Mouse (Mus musculus): ENCODE data around the gene Mfap3l. TPM values are rescaled to one million over a fixed set of nuclear protein-coding genes. Genes with fewer than 3 reads are reported as not detected.
"Not testable (repeated sequence)": the region's sequence is repeated elsewhere in the genome, so short reads cannot be mapped to it uniquely, and the experiment has no call there.

Mfap3l gene
- total RNA-seq, 2 experiments from 2014 or later, result 6.9 to 7.5 TPM

DNA sequence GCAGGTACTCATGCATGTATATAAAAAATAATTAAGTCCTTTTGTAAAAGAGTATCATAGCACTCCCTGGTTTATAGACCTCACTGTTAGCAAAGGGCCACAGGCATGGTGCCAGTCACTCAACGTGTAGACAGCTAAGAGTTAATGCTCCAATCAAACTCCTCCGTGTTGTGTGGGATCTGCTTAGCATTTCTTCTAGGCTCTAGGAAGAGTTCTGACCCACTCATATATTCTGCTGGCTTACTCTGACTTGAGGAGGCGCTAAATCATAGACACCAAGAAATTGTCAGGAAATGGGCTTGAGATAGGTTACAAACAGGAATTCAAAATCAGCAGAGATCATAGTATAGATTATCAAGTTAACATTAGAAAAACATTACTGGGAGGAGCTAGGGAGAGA is 13.3 kb downstream of the Mfap3l start:
- intact Hi-C loops (cut with DNase I), result no loop called here

GRCm38 (mm10) chr8:60647291-60647690 is 14.7 kb downstream of the Mfap3l start:
- intact Hi-C loops (cut with DNase I), result no loop called here
- no peak for DNase-seq

More for the DNA sequence above, 13.3 kb downstream of the Mfap3l start:
- DNase-seq, result no peak

DNA sequence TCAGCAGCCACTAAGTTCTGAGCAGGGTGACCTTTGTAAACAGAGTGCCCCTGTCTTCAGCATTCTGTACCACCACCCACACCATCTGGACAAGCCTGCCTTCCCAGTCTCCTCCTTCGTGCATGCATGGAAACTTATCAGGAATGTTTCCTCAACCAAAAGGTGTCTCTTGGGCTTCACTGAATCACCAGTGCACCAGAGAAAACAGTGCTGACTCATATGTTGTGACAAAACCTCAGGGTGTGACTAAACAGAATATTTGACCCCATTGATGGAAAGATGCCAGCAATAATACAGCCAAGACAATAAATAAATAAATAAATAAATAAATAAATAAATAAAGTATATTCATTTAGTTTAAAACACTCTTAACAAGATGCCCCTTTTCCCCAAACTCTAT is 16.5 kb downstream of the Mfap3l start:
- DNase-seq, result no peak
- intact Hi-C loops (cut with DNase I), result no loop called here

DNA sequence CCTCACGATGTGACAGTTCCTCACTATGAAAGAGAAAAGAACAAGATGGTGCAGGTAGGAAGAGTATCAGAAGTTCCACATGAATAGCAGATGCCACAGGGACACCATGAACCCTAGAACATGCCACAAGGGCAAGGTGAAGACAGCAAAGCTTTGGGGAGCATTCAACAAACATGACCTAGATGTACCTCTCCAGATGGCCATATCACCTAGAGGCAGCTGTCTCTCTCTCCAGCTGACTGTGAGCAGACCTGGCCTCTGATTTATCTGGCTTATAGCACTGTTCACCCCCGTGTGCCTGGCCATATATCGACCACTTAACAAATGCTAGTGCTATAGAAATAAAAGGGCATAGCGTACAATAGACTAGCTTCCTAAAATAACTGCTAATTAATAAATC is 17.5 kb downstream of the Mfap3l start:
- intact Hi-C loops (cut with DNase I), result no loop called here

GRCm38 (mm10) chr8:60657425-60658113 is 24.9 kb downstream of the Mfap3l start:
- no peak for DNase-seq
- intact Hi-C loops (cut with DNase I), result no loop called here

More for the DNA sequence above, 17.5 kb downstream of the Mfap3l start:
- DNase-seq, result no peak

- intact Hi-C loops (cut with DNase I), result no loop called here
- DNase-seq, result no peak
These were observed 25.5 kb downstream of the Mfap3l start for GRCm38 (mm10) chr8:60658114-60658500.

DNA sequence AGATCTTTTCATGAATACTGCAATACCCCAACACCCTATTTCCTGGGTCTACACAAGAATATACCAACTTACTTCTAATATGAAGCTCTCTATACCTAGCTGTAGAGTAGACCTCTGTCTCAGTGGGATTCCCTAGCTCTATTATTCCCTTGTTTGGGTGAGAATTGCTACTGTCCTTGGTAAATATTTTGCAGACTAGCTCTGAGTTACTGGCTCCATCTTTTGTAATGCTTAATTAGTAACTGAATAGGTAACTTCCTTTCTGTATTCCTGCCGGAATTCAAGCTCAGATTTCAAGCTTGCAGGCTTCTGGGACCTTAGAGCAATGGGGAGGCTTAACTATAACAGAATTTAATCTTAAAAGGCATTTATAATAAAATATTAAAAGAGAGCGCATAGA is 26.1 kb downstream of the Mfap3l start:
- DNase-seq; intact Hi-C loops (cut with DNase I): not testable (repeated sequence)

DNA sequence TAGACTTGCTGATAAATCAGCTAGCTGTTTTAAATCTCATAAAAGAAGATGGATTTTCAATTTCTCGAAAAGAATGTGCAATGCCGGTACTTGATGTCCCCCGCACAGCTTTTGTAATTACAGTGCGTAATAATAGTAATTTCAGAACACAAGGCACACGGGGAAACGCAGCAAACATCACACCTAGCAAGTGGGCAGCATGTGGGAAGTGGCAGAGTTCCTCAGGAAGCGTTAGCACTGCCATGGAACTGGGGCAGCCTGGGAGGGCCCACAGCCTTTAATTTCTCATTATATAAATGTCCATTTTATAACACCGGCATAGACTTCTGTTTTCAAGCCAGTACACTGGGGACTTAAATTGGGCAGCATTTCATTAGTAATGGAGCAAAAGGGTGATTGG is 27.1 kb downstream of the Mfap3l start:
- no peak for DNase-seq
- intact Hi-C loops (cut with DNase I), result no loop called here

DNA sequence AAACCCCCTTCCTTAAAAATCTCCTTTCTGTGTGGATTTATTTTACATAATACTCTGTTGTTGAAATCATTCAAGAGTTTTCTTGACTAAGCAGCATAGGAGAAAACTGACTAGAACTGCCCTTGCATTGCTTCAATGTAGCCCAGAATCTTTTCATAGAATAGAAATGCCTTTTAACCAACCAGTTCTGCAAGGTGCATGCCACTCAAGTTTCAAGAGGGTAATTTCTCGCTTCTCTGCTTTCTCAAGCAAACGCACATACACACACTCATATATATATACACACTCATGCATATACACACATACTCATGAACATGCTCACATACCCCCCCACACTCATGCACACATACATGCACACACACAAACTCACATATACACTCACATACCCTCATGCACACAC is 28.6 kb downstream of the Mfap3l start:
- DNase-seq, result no peak

DNA sequence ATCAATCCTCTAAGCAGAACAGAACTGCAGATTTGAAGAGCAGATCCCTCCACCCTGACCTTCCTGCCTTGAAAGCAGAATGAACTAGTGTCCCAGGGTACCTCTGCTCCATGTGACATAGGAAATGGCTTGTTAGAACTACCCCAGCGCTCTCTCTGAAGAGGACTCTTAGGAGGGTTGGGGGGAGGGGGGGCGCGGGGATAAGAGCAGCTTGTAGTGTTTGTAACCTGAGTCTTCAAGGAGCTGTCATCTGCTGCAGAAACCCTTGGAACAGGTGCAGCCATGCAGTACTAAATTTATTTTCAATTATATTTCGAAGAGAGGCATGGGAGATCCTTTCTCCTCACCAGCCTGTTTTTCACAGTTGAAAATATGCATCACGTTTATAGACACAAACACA is 30.9 kb downstream of the Mfap3l start:
- no peak for DNase-seq
- intact Hi-C loops (cut with DNase I), result no loop called here

More for the DNA sequence above, 28.6 kb downstream of the Mfap3l start:
- intact Hi-C loops (cut with DNase I), result no loop called here

GRCm38 (mm10) chr8:60665821-60666220 is 33.2 kb downstream of the Mfap3l start:
- no peak for DNase-seq
- intact Hi-C loops (cut with DNase I), result no loop called here

GRCm38 (mm10) chr8:60666852-60667251 is 34.2 kb downstream of the Mfap3l start:
- intact Hi-C loops (cut with DNase I), result no loop called here

DNA sequence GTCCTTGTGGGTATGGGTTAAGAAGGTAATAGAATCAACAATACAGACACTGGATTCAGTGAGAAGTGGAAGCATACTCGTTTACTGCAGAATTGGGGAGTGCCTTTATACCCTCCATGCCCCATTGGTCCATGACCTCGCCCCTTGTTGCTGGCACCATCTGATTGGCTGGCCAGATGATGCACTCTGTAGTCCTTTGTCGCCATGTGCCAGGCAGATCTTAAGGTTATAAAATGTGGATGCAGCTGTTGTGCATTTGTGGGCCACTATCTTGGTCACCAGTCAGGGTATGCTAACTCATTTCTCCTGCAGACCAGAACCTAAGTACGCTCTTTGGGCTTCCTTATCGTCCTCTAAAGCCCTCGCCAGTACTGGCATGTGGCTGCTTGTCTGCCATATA is 46.0 kb downstream of the Mfap3l start:
- DNase-seq, result no peak
- intact Hi-C loops (cut with DNase I), result no loop called here

More at GRCm38 (mm10) chr8:60666852-60667251, 34.2 kb downstream of the Mfap3l start:
- DNase-seq, result no peak

DNA sequence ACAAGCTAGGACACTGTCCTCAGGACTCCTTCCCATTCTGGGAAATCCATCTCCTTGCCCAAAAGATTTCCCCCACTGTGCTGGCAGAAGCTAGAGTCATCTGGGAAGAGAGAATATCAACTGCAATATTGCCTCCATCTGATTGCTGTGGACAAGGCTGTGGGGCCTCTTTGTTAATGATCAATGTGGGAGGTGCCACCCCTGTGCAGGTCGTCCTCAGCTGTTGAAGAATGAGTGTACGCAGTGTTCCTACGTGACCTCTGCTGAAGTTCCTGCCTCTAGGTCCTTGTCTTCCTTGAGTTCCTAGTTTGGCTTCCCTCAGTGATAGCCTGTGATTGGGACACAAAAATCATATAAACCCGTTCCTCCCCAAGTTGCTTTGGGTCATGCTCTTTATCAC is 49.2 kb downstream of the Mfap3l start:
- intact Hi-C loops (cut with DNase I), result no loop called here
- DNase-seq, result no peak

DNA sequence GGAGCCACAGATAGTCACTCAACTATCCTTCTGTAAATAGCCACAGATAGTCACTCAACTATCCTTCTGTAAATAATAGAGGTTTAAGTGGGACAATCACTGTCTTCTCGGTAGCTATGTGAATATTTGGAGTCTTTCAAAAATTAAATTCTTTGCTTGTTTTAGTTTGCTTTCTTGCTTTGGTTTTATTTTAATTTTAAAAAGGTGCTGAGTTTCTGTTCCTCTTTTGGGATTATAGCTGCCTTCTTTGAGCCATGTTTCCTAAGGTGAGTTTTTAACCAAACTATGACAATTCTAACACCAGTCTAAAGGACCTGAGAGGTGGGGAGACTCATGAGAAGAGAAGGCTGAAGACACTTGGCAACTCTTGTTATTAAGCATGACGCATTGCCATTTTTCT is 49.7 kb downstream of the Mfap3l start:
- intact Hi-C loops (cut with DNase I), result no loop called here
- DNase-seq, result no peak

- intact Hi-C loops (cut with DNase I), result no loop called here
- DNase-seq, result no peak
These were observed 79.0 kb downstream of the Mfap3l start for GRCm38 (mm10) chr8:60711516-60712086.

- intact Hi-C loops (cut with DNase I), result no loop called here
- no peak for DNase-seq
These were observed 82.1 kb downstream of the Mfap3l start for GRCm38 (mm10) chr8:60714724-60715123.

GRCm38 (mm10) chr8:60718692-60719091 is 86.1 kb downstream of the Mfap3l start:
- intact Hi-C loops (cut with DNase I), result no loop called here

More at GRCm38 (mm10) chr8:60718692-60719091, 86.1 kb downstream of the Mfap3l start:
- no peak for DNase-seq
